Mouse (Mus musculus) heart, postnatal 14 days (tissue): Measurements from ENCODE around the gene Pou6f2. TPM values are rescaled to one million over a fixed set of nuclear protein-coding genes. Genes with fewer than 3 reads are reported as not detected.

Experiments used
- DNase-seq, 2 experiments: peaks; one replicate each; pipeline ENCODE4 v3.0.0; 2021 to 2022
- intact Hi-C: fragments of 180-260 bp; cut with DNase I; formaldehyde crosslinking; loops from one replicate; pipeline ENCODE4 v1.15.1; 2025
- long read RNA-seq, 2 experiments: library from polyadenylated mRNA; stranded (forward); transcript quantifications; one replicate each; pipeline ENCODE4 v2.0.0; 2021
- total RNA-seq, 2 experiments: library from RNA; stranded (reverse); gene quantifications; 2 replicates each; pipeline ENCODE4 v1.2.3; 2021

Pou6f2 gene
- total RNA-seq = not detected
- long read RNA-seq, experiment 1 = 0 reads
- long read RNA-seq, experiment 2 = 0 reads

- intact Hi-C loops = no loop called here
- no peak for DNase-seq
Observed at GRCm38 (mm10) chr13:18397586-18397985, at the start of gene Pou6f2. Gene Pou6f2 (minus strand): TSS chr13:18397686.

- intact Hi-C loops = no loop called here
- DNase-seq = no peak
Observed at GRCm38 (mm10) chr13:18439858-18440257, 42.4 kb upstream of the Pou6f2 start.

DNA sequence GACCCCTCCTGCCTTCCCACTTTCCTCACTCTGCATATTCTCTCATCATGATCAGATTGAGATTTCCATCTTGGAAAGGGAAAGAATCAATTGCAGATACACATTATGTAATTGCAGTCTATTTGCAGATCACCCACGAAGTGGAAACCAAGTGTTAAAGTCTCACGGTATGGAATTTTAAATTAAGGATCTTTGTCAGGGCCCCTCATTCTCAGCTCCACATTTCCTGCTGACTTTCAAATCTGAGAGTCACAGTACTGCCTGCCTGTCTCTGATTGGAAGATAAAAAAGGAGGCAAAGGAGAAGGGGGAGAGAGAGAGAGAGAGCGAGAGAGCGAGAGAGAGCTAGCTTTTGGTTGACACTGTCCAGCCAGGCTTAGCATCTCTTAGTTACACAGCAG lies 9.8 kb downstream of the Pou6f2 start:
- intact Hi-C loops = no loop called here
- DNase-seq = no peak

- intact Hi-C loops = no loop called here
- DNase-seq = no peak
Observed at GRCm38 (mm10) chr13:18363373-18363772, 34.1 kb downstream of the Pou6f2 start.

DNA sequence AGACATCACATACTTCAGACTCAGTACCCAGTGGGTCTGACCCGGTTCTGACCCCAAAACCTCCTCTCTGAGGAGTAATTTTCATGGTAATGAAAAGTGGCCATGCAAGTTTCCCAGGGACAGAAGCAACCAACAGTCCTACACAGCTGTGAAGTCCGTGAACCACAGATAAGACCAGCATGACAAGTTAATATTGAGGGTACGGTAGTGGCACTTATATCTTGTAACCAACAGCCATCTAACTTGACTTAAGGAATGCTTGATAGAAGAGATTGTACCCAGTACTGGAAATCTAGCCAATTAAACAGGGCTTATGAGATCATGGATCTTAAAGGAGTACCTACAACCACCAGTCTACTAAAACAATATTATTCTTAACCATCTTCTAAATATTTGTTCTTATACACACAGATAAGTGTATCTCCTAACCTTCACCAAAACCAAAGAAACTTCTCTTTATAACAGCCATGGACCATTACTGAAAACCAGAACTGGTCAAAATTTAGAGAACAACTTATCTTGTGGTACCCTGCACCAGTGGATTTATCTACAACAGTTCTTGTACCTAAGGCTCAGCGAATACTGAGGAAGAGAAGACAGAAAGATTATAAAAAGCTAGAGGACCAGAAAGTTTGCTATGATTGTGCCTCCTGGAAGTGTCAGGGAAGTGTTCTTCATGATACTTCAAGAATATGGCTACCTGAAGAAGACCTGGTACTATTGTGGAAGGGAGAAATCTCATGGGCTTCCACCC lies 52.7 kb downstream of the Pou6f2 start:
- DNase-seq = no peak

GRCm38 (mm10) chr13:18338910-18339501 lies 58.5 kb downstream of the Pou6f2 start:
- intact Hi-C loops = no loop called here
- no peak for DNase-seq

More for the DNA sequence above, 52.7 kb downstream of the Pou6f2 start:
- intact Hi-C loops = no loop called here

- intact Hi-C loops = no loop called here
- DNase-seq = no peak
Observed at GRCm38 (mm10) chr13:18338022-18338421, 59.5 kb downstream of the Pou6f2 start.

DNA sequence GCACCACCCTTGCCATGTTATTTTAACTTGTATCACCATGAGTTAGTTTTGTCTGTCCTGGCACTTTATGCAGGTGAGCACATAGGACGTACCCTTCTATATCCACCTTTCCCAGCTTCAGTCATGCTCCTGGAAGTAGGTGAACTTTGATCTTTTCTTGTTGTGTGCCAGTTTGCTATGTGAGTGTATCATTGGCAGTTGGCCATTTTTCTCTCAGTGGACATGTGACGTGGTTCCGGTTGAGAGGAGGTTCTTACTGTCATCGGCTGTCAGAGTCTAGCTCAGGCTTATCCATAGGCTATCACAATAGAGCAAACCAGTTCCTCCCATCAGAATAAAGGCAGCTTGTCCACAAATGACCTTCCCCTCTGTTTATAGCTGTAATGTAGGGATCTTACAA lies 63.5 kb downstream of the Pou6f2 start:
- intact Hi-C loops = loop anchor here (5.0 kb wide), 1 partner anchor 212 kb away; no protein-coding TSS in a partner anchor
- DNase-seq = no peak

DNA sequence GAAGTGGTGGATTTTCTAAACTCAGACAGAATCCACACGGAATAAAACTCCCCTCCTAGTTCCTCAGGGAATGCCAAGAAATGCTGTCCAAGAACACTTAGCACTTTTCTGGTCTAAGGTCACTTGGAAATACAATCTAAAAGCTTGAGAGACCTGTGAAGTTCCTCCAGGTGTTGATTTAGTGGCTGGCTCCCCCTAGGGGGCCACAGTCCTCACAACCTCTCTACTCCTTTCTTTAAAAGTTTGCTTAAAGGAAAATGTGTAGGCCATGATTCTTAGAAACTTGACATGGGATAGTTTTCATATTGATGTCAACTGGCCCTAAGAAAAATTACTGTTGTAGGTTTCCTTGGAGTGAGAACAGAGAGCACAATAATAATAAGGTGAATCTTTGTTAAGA lies 64.9 kb downstream of the Pou6f2 start:
- intact Hi-C loops = loop anchor here (1.0 to 5.0 kb wide), 2 partner anchors 210 to 275 kb away; no protein-coding TSS in a partner anchor
- DNase-seq = peak in 1 of 2 experiments; percentile 3

GRCm38 (mm10) chr13:18323980-18324678 lies 73.4 kb downstream of the Pou6f2 start:
- intact Hi-C loops = no loop called here
- DNase-seq = no peak

- intact Hi-C loops = no loop called here
- no peak for DNase-seq
Observed at GRCm38 (mm10) chr13:18323407-18323806, 74.1 kb downstream of the Pou6f2 start.

GRCm38 (mm10) chr13:18312613-18313012 lies 84.9 kb downstream of the Pou6f2 start:
- intact Hi-C loops = no loop called here
- DNase-seq = no peak

DNA sequence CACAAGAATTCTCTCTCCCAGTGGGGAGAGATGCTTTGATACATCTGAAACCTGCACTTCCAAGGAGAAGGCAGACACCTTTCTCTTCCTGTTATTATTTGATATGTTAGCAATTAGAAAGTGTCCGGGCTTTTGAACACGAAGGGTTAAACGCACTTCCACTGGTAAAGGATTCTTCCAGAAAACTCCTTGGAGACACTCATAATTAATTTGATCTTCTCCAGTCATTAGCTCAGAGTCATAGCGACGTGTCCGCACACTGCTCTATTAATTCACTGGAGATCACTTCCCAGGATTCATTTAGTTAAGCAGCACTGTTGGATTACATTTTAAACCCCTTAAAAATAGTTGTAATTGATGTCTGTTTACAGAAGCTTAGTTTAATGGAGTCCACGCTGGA lies 88.5 kb downstream of the Pou6f2 start:
- intact Hi-C loops = no loop called here
- DNase-seq = no peak

DNA sequence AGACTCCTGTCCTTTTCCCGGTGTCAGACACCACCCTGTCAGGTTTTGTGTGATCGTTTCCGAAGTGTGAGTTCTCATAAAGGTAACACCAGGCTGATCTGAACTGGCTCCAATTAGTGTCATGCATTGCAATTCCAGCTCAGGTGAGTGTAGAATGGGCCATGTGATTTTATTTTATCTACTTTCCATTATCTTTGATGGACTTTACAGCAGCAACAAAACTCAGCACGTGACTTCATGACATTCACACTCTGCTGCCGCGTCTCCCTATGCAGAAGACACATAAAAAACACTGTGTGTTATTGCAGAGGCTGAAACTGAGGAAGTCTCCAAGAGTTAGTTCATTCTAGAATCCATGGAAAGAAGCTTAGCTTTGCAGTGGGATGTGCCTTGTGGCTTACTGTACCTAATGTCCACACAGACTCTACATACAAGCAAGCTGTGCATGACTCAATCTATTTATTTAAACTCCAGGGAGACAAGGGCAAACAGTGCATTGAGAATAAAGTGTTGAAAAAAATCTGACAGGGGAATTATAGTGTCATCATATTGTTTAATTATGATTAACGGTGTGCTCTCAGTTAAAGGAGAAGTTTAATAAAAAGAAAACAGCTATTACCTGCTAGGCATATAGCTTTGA lies 90.9 kb downstream of the Pou6f2 start:
- DNase-seq = no peak
- intact Hi-C loops = no loop called here

DNA sequence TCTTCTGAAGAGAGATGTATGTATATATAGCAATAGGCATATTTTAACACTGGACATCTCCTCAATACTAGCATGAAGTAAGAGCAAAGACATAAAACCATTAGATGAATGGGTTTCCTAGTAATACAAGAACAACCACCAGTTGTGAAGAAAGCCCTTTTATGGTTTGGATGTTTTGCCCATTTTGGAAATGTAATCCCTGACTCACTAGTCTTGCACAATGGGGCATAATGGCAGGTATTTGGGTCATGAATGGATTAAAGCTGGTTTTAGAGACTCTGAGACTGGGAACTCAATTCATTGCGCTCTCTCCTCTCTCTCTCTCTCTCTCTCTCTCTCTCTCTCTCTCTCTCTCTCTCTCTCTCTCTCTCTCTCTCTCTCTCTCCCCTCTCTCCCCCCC lies 97.5 kb downstream of the Pou6f2 start:
- DNase-seq = no peak
- intact Hi-C loops = no loop called here

GRCm38 (mm10) chr13:18293438-18293837 lies 104.0 kb downstream of the Pou6f2 start:
- intact Hi-C loops = no loop called here
- DNase-seq = no peak

GRCm38 (mm10) chr13:18290253-18290914 lies 107.1 kb downstream of the Pou6f2 start:
- DNase-seq = no peak
- intact Hi-C loops = no loop called here

GRCm38 (mm10) chr13:18287536-18287935 lies 110.0 kb downstream of the Pou6f2 start:
- DNase-seq = no peak
- intact Hi-C loops = no loop called here

DNA sequence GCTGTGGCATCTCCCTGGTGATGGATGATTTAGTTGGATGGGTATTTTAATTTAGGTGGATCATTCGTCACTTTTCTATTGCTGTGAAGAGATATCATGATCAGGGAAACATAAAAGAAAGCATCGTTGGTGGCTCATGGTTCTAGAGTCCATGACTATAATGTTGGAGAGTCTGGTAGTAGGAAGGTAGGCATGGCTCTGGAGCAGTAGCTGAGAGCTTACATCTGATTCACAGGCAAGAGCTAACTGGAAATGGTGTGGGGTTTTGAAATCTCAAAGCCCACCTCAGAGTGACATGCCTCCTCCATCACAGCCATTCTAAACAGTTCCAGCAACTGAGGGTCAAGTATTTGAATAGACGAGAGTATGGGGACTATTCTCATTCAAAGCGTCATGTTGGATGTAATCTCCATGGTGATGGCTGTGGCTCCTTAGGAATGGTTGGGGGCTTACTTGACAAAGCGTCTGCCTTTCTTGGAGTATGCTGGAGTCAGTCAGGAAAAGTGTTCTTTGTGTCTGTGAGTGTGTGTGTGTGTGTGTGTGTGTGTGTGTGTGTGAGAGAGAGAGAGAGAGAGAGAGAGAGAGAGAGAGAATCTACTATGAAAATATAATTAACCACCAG lies 115.0 kb downstream of the Pou6f2 start:
- intact Hi-C loops = no loop called here
- DNase-seq = no peak

- DNase-seq = no peak
- intact Hi-C loops = no loop called here
Observed at GRCm38 (mm10) chr13:18281084-18281483, 116.4 kb downstream of the Pou6f2 start.
